Mouse (Mus musculus) inflammation-experienced regulatory T-cells (primary cell): ENCODE data around the gene Rsrp1. TPM values are rescaled to one million over a fixed set of nuclear protein-coding genes. Genes with fewer than 3 reads are reported as not detected.

ENCODE experiments used
- polyA plus RNA-seq, 2 experiments: library from polyadenylated mRNA; unstranded; fragments of 100-300 nt; shearing (Covaris generic); gene quantifications; one replicate each; pipeline ENCODE4 v1.2.1; 2017

The Rsrp1 gene
- polyA plus RNA-seq = 1,000 to 10,000 TPM in 1 of 2 experiments, 100 to 1,000 TPM in 1; 775 to 1,114 TPM

GRCm38 (mm10) chr4:134923258-134924018 is at the start of gene Rsrp1:
Gene Rsrp1, plus strand, starts transcription at chr4:134923592.

DNA sequence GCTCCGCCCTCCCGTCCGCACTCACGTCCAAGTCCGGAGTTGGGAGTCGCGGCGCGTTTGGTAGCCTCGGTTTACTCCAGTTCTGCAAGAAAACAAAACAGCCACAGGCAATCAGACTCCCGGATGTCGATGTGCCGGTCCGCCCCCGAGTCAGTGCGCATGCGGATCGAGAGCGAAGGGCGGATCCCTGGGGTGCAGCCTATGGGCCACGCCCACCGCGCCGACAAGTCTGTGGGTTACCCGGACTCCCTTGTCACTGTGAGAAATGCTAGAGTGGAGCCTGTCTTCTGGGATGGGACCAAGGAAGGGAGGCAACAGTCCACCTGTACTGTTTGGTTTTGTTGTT is 8.6 kb upstream of the Rsrp1 start, which contains the start of gene Tmem50a:
Gene Tmem50a, minus strand, starts transcription at position 161 of the 346 bp plus-strand sequence.

GRCm38 (mm10) chr4:134930684-134931481 is 7.5 kb downstream of the Rsrp1 start, which contains the start of gene Syf2:
Gene Syf2, plus strand, starts transcription at chr4:134930898.

Other genes with a start within 250 kb of the Rsrp1 start
- 10 to 100 TPM in 1 of 2 experiments, 1 to 10 TPM in 1; 9.2 to 13.6 TPM for gene Man1c1, start 219.3 kb upstream of the Rsrp1 start, polyA plus RNA-seq
- 10 to 100 TPM; 53.4 to 86.7 TPM for gene Ldlrap1, start 155.6 kb upstream of the Rsrp1 start, polyA plus RNA-seq
- gene Maco1, start 70.2 kb upstream of the Rsrp1 start, polyA plus RNA-seq = 10 to 100 TPM; 14.6 to 23.5 TPM
- gene Rhd, start 59.1 kb upstream of the Rsrp1 start, polyA plus RNA-seq = under 1 TPM; 0.11 to 0.49 TPM
- gene Tmem50a, start 8.6 kb upstream of the Rsrp1 start, polyA plus RNA-seq = 100 to 1,000 TPM; 427 to 477 TPM
- gene Syf2, start 7.3 kb downstream of the Rsrp1 start, polyA plus RNA-seq = 100 to 1,000 TPM; 192 to 260 TPM
- gene Runx3, start 197.1 kb downstream of the Rsrp1 start, polyA plus RNA-seq = 10 to 100 TPM; 26.0 to 54.6 TPM